Mouse (Mus musculus) thymus, postnatal 25 days (tissue): Measurements from ENCODE around the gene Arid1b.

Experiments used
- DNase-seq: peaks from one replicate; pipeline ENCODE4 v3.0.0; 2022

The Arid1b gene

GRCm38 (mm10) chr17:4996121-4996813, 2.1 kb downstream of the Arid1b start:
- peak; percentile 79 for DNase-seq

GRCm38 (mm10) chr17:4996814-4997549, 2.9 kb downstream of the Arid1b start:
- peak; percentile 41 for DNase-seq

DNA sequence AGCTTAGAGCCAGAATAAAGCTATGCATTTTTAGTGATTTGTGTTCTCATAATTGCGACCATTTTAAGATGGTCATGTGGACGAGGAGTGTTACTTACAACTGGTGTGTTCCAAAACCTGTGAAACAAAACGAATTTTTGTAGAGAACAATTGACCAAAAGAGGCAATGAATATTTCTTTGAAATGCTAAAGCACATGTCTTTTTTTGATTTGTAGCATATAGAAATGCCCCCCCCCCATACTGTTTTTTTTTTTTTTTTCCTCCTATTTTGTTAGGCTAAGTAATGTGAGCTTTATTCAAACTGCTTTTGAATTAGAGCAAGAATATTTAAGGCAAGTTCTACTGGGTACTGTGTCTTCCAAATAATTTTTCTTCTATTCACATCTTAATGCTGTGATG, 3.8 kb downstream of the Arid1b start:
- no peak for DNase-seq

- no peak for DNase-seq
Observed at GRCm38 (mm10) chr17:4999256-4999655, 5.1 kb downstream of the Arid1b start.

DNA sequence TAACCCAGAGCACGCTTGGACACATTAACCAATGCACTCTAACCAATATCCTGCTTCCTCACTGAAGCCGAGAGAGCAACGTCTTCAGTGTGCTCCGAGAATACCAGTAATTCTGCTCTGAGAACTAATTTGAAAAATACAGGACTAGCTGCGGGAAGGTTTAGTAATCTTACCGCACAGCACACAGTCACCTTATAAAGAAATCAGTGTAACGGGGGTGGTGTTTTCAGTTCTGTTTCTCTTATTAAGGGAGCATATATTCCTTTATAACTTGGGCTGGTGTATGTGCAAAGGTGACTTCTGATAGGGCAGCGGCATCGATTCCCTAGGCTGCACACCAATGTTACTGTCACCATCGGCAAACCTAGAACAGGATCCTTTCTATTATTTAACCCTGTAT, 5.9 kb downstream of the Arid1b start:
- DNase-seq: no peak

DNA sequence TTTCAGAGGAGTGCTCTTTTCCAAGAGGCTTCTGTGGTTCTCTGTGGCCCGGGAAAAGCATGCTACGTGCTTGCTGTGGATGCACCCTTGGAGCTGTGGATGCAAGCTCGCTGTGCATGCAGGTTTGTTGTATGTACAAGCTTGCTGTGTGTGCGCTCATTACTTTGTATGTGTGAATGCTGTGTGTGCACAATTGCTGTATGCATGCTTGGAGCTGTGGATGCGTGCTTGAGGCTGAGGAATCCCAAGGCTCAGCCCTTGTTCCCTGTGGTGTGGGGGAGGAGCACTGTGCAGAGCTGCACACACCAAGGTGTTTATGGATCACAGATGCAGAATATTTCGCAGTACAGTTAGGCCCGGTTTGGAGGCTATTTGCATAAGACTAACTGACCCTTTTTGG, 6.7 kb downstream of the Arid1b start:
- no peak for DNase-seq

DNA sequence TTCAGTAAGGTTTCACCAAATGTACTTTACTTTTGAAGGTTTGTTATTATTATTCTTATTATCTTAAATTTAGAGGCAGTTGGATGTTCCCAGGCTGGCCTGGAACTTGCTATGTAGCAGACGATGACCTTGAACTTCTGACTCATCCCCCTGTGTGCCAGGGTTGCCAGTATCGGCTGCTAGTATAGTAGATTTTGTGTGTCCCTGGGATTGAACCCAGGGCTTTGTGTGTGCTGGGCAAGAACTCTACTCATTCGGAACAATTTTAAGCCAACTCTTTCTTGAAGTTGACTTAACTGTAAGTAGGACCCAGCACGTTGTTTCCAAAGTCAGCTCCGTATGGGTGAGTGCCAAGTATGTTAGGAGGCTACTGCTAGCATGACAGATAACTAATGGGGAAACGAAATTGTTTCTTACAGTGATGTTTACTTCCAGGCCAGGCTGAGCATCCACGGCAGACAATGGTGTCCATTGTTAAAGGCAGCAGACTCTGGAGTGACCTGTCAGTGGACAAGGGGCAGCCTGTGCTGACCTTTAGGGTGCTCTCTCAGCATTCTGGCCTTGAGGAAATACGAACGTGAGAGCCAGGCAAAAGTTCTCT, 7.5 kb downstream of the Arid1b start:
- DNase-seq: no peak

- DNase-seq: no peak
Observed at GRCm38 (mm10) chr17:5002937-5003508, 8.9 kb downstream of the Arid1b start.

GRCm38 (mm10) chr17:5004266-5004665, 10.1 kb downstream of the Arid1b start:
- no peak for DNase-seq

DNA sequence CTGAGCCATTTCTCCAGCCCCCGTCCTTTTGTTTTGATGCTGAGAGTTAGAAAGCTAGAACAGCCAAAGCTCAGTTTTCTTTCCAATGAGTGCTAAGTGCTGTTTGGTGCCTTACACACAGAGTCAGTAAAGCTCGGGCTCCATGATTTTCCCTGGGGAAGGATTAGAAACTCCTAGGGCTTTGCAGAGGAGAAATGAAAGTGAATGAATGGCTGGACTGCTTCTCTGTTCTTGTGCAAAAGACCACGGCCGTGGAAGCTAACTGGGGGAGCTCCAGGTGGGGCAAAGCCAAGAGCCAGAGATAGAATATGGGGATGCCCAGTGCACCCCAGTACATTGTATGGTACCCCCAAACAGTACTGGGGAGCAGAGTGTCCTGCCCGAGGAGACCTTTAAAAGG, 10.6 kb downstream of the Arid1b start:
- no peak for DNase-seq

DNA sequence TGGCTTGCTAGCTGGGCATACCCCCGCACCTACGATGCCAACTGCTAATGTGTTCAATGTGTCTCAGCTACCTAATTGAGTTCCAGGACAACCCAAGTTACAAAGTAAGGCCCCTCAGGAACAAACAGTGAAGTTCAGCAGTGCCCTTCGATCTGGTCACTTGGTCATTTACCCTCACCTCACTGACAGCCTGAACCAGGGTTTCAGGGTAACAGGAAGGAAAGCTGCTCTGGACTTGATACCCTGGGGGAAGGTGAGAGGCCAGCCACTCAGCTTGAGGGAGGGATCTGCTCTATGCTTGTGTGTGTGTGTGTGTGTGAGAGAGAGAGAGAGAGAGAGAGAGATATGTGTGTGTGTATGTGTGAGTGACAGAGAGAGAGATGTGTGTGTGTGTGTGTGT, 11.2 kb downstream of the Arid1b start:
- DNase-seq: no peak

DNA sequence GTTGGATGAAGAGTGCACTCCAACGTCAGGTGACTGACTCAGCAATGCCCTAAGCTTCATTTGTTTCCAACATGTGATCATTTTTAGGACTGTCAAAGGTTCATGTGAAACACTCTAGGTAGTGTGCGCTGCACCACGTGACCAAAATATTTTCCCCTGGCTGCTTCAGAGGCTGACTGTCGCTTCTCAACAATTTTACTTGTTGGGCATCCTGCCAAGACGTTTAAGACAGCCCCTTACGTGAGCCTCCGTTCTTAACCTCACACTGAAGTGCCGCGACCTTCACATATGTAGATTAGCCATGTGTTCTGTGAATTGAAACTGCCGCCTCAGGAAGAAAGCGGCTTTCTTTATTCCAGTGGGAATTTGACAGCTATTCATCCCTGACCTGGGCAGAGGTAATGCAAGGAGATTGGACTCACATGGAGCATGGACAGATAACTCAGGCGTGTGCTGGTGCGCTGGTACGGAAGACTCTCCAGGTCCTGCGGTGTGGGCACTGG, 13.1 kb downstream of the Arid1b start:
- DNase-seq: peak; percentile 67

DNA sequence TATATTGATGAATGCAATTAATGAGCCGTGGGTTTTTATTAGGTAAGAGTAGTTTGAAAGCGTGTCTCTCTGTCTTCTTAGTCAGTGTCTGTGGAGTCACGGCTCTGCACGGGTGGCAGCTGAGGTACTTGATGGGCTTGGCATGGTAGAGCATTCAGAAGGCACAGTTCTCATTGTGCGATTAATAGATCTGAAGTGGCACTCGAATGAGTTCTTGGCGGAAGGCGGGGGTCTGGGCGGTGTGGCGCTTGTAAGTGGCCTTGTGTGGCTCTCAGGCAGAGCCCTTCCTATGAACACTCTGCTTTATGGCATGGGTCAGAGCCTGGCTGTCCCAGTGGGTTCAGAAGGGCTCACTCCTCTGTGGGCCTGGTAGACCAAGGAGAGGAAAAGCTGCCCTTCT, 14.1 kb downstream of the Arid1b start:
- no peak for DNase-seq

- no peak for DNase-seq
Observed at GRCm38 (mm10) chr17:5008761-5009160, 14.6 kb downstream of the Arid1b start.

DNA sequence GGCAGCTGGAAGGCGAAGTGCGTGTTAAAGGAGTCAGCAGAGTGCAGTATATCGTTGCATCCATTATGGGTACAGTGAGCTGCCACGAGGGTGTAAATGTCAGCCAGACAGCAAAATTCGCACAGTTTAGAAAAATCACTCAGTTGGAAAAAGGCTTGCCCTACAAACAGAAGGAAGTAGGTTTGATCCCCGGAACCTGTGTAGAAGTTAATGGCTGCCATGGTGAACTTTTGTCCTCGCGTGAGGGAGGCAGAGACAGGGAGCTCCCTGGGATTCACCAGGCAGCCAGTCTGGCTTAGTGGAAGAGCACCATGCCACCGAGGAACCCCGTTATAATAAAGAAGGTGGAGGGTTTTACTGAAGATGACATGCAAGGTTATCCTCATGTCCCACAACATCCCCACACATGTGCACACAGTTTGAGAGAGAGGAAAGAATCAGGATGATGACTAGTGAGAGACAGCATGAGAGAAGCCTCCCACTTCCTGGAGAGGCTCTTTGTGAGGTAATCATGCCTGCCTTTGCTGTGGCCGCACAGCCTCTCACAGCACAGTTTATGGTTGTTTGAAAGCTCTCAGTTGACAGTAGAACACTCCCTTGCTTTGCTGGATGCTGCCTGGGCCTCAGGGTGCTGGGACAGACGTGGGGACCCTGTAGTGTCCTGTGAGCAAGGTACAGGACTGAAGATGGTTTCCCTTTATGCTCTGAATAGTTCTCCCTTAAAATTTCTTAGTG, 15.6 kb downstream of the Arid1b start:
- DNase-seq: peak; percentile 66

DNA sequence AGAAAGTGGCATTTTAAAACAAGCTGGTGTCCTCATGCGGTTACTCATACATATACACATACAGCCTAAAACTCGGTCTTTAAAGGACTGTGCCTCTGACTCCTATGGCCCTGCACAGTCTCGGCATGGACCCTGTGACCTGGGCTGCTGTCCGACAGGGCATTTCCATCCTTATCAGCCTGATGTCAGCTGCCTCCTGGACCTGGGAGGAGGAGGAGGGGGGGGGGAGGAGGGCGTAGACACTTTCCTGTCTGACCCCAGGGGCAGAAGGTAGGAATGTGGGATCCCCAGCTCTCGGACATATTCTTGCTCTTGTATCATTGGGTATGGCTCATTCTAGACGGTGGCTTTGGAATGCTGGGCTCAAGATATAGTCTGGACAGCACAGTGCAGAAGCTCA, 16.6 kb downstream of the Arid1b start:
- no peak for DNase-seq

DNA sequence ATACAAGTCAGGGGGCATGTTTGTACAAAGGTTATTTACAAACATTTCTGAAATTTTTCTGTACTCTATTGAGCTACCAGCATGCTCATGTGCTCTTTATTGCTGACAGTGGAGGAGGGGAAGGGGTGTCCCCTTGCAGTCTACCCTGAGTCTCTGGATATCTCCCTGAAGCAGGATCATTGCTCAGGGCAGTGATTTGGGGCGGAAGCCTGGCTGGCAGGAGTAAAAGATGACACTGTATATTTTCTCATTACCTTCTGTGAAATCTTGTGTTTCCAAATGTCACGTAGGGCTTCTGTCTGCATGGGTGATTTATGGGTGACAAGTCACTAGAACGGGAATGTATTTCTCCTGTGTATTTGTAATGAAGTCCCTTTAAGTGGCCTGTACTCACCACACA, 18.0 kb downstream of the Arid1b start:
- DNase-seq: no peak

DNA sequence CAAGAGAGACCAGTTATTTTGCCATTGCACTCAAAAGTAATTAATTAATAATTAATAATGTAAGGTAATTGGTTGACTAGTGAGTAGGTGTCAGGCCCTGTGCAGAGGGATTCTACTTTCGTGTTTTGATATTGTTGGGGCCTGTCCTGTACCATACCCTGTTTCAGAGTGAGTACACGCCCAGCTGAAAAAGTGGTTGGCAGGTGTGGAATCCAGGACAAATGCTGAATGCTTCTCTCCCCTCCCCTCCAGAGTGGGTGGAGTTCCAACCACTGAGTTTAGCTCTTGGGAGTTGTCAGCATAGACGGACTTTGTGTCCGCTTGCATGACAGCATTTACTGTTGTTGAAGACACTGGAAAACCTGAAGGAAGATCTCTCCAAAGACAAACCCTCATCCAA, 18.4 kb downstream of the Arid1b start:
- no peak for DNase-seq

DNA sequence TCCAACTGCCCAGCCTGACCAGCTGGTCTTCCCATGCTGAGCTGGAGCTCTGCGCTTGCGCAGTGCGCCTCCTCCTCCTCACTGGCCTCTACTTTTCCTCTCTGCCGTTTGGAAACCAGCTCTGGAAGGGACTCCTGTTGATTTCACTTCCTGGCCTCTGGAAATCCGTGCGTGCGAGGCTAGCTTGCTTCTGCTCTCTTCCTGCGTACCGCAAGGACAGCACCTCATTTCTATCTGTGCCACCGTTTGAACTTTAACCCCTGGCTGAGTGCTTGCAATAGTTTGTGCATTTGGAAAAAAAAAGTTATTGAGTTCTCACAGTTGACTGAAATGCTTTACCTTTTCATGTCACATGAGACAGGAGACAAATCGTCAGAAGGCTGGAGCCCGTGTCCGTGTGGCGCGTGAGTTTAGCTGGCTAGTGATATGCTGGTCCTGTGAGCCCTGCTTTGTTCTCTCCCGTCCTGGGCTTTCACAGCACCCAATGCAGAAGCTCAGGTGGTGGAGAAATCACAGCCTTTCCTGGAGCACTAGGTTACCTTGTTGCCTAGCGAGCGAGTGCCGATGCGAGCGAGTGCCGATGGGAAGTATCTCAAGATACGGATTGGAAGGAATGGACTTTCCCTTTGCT, 20.3 kb downstream of the Arid1b start:
- DNase-seq: no peak

- no peak for DNase-seq
Observed at GRCm38 (mm10) chr17:5016404-5016803, 22.3 kb downstream of the Arid1b start.

- DNase-seq: no peak
Observed at GRCm38 (mm10) chr17:5017065-5017464, 22.9 kb downstream of the Arid1b start.

- no peak for DNase-seq
Observed at GRCm38 (mm10) chr17:5021303-5022003, 27.3 kb downstream of the Arid1b start.
